ENCODE assay signal across 8 mouse cellular contexts in genomic region chr3:95903753-95904502, GRCm38 (mm10). TPM values are rescaled to one million over a fixed set of nuclear protein-coding genes. Genes with fewer than 3 reads are reported as not detected.
DNase-seq lines count a peak whose midpoint lies in the region; ATAC-seq and TF ChIP-seq lines count a peak whose summit lies in the region.

No protein-coding gene starts in this region.

- H3K27me3 ChIP-seq in limb, embryonic 11.5 days (ENCODE audit: control insufficient read depth, insufficient read depth, low read length), result no peaks in the 10 kb centered on the region
- H3K27me3 ChIP-seq in neural tube, embryonic 15.5 days (replicated peaks), result peaks cover 18% of the 10 kb centered on the region

- ATAC-seq in limb, embryonic 11.5 days (ENCODE audit: insufficient number of reproducible peaks, low FRiP score, low TSS enrichment, low read depth), result peak; percentile 44; the same call in 1 of the 2 replicates
- no peak for ATAC-seq in neural tube, embryonic 15.5 days (ENCODE audit: low FRiP score)

- peak overlapping the region; percentile 90 for H3K4me2 ChIP-seq in limb, embryonic 11.5 days (ENCODE audit: low read depth, severe bottlenecking)
- peak overlapping the region; percentile 69 for H3K4me2 ChIP-seq in neural tube, embryonic 15.5 days

- H3K9ac ChIP-seq in limb, embryonic 11.5 days (ENCODE audit: low read length), result peak overlapping the region; percentile 72
- H3K9ac ChIP-seq in neural tube, embryonic 15.5 days (replicated peaks), result no peak overlapping the region

- peak overlapping the region; percentile 37 for H3K4me3 ChIP-seq in left cerebral cortex, adult 2 months
- H3K4me3 ChIP-seq in limb, embryonic 11.5 days (ENCODE audit: low read depth, low read length), result peak overlapping the region; percentile 45
- H3K4me3 ChIP-seq in neural tube, embryonic 15.5 days (replicated peaks), result peak overlapping the region; percentile 36

- H3K36me3 ChIP-seq in limb, embryonic 11.5 days (ENCODE audit: control insufficient read depth, insufficient read depth, low read length), result no peaks in the 10 kb centered on the region
- H3K36me3 ChIP-seq in neural tube, embryonic 15.5 days, result no peaks in the 10 kb centered on the region

- DNase-seq in left cerebral cortex, adult 2 months (ENCODE audit: extremely low spot score in 1 of 2, low spot score in 2 of 2), result no peak
- no peak for DNase-seq in left cerebral cortex, postnatal 10 days (ENCODE audit: extremely low spot score in 1 of 2, low spot score in 2 of 2)
- peak; percentile 39 to 41 for DNase-seq in heart, postnatal 10 days
- DNase-seq in limb, embryonic 11.5 days (ENCODE audit: low spot score), result peak; percentile 75
- no peak for DNase-seq in cerebellum, adult 11 months
- DNase-seq in layer of hippocampus, adult 11-12 months (ENCODE audit: low spot score), result no peak
- no peak for DNase-seq in urinary bladder, postnatal 25 days (ENCODE audit: low spot score)

- intact Hi-C loops in left cerebral cortex, adult 2 months (cut with DNase I), result no loop called here
- intact Hi-C loops in left cerebral cortex, postnatal 10 days (cut with DNase I), result no loop called here
- intact Hi-C loops in heart, postnatal 10 days (cut with DNase I), result no loop called here

- no peak for TF ChIP-seq CTCF in left cerebral cortex, adult 2 months (IDR thresholded peaks at IDR 0.05)

- no peaks in the 10 kb centered on the region for H3K9me3 ChIP-seq in limb, embryonic 11.5 days (ENCODE audit: control insufficient read depth, low read length)
- no peaks in the 10 kb centered on the region for H3K9me3 ChIP-seq in neural tube, embryonic 15.5 days (replicated peaks)

- peak overlapping the region; percentile 60 for H3K27ac ChIP-seq in left cerebral cortex, adult 2 months
- peak overlapping the region; percentile 76; the same call in 1 of the 2 replicates for H3K27ac ChIP-seq in limb, embryonic 11.5 days (replicated peaks; ENCODE audit: low read depth, low read length)
- no peak overlapping the region for H3K27ac ChIP-seq in neural tube, embryonic 15.5 days (replicated peaks)

- WGBS in limb, embryonic 11.5 days, result under 1% methylated on average over 15 of the region's 15 CpGs
- 2% methylated on average over 15 of the region's 15 CpGs for WGBS in neural tube, embryonic 15.5 days

- peaks cover 4% of the 10 kb centered on the region for H3K4me1 ChIP-seq in limb, embryonic 11.5 days (ENCODE audit: control insufficient read depth, insufficient read depth, low read length)
- peaks cover 34% of the 10 kb centered on the region for H3K4me1 ChIP-seq in neural tube, embryonic 15.5 days

RNA-seq across cellular contexts. Expression of gene Car14, which starts 0.6 kb away (rescaled TPM):
- total RNA-seq in left cerebral cortex, adult 2 months (2021), result 1 to 10 TPM; 6.8 to 8.2 TPM
- total RNA-seq in left cerebral cortex, postnatal 10 days (2021), result 1 to 10 TPM; 1.7 to 3.2 TPM
- total RNA-seq in heart, postnatal 10 days (2021), result 100 to 1,000 TPM; 142 to 150 TPM
- polyA plus RNA-seq in limb, embryonic 11.5 days (2014; fragmentation: Nextera tagmentation; extraction: Ambion mirVana), result 128 and 129 TPM in 2 replicates
- polyA plus RNA-seq in neural tube, embryonic 15.5 days (2015; fragmentation: Nextera tagmentation; extraction: Ambion mirVana), result 1.3 and 1.8 TPM in 2 replicates

RNA-seq across cellular contexts. Expression of gene Aph1a, which starts 10.2 kb away (rescaled TPM):
- 10 to 100 TPM; 68.2 to 72.9 TPM for total RNA-seq in left cerebral cortex, adult 2 months (2021)
- 10 to 100 TPM; 88.4 to 92.6 TPM for total RNA-seq in left cerebral cortex, postnatal 10 days (2021)
- 100 to 1,000 TPM; 147 to 151 TPM for total RNA-seq in heart, postnatal 10 days (2021)
- 26.1 and 27.3 TPM in 2 replicates for polyA plus RNA-seq in limb, embryonic 11.5 days (2014; fragmentation: Nextera tagmentation; extraction: Ambion mirVana)
- polyA plus RNA-seq in neural tube, embryonic 15.5 days (2015; fragmentation: Nextera tagmentation; extraction: Ambion mirVana), result 31.0 and 39.5 TPM in 2 replicates

RNA-seq across cellular contexts. Expression of gene BC028528, which starts 12.1 kb away (rescaled TPM):
- 1 to 10 TPM; 3.3 to 5.4 TPM for total RNA-seq in left cerebral cortex, adult 2 months (2021)
- total RNA-seq in left cerebral cortex, postnatal 10 days (2021), result 1 to 10 TPM; 8.1 to 9.1 TPM
- total RNA-seq in heart, postnatal 10 days (2021), result 10 to 100 TPM; 26.1 to 38.7 TPM
- 6.7 and 7.5 TPM in 2 replicates for polyA plus RNA-seq in limb, embryonic 11.5 days (2014; fragmentation: Nextera tagmentation; extraction: Ambion mirVana)
- 23.8 and 25.3 TPM in 2 replicates for polyA plus RNA-seq in neural tube, embryonic 15.5 days (2015; fragmentation: Nextera tagmentation; extraction: Ambion mirVana)

RNA-seq across cellular contexts. Expression of gene Ciart, which starts 21.9 kb away (rescaled TPM):
- total RNA-seq in left cerebral cortex, adult 2 months (2021), result 10 to 100 TPM; 15.9 to 23.8 TPM
- total RNA-seq in left cerebral cortex, postnatal 10 days (2021), result 10 to 100 TPM in 1 of 2 experiments, 1 to 10 TPM in 1; 9.4 to 11.4 TPM
- total RNA-seq in heart, postnatal 10 days (2021), result 1 to 10 TPM; 2.2 to 2.9 TPM
- 7.1 and 7.5 TPM in 2 replicates for polyA plus RNA-seq in limb, embryonic 11.5 days (2014; fragmentation: Nextera tagmentation; extraction: Ambion mirVana)
- polyA plus RNA-seq in neural tube, embryonic 15.5 days (2015; fragmentation: Nextera tagmentation; extraction: Ambion mirVana), result 4.3 and 4.5 TPM in 2 replicates

RNA-seq across cellular contexts. Expression of gene Anp32e, which starts 25.1 kb away (rescaled TPM):
- 10 to 100 TPM; 82.7 to 98.9 TPM for total RNA-seq in left cerebral cortex, adult 2 months (2021)
- total RNA-seq in left cerebral cortex, postnatal 10 days (2021), result 100 to 1,000 TPM; 104 to 106 TPM
- total RNA-seq in heart, postnatal 10 days (2021), result 100 to 1,000 TPM; 102 to 109 TPM
- polyA plus RNA-seq in limb, embryonic 11.5 days (2014; fragmentation: Nextera tagmentation; extraction: Ambion mirVana), result 125 and 151 TPM in 2 replicates
- polyA plus RNA-seq in neural tube, embryonic 15.5 days (2015; fragmentation: Nextera tagmentation; extraction: Ambion mirVana), result 99.6 and 157 TPM in 2 replicates

Comparison
In these comparisons a context has a peak if more than half of its experiments do, and no peak if none do; other contexts are left out.
1. DNase-seq: peak in heart, postnatal 10 days (2 of 2) and limb, embryonic 11.5 days (single experiment); none in left cerebral cortex, adult 2 months (0 of 2), left cerebral cortex, postnatal 10 days (0 of 2), cerebellum, adult 11 months (single experiment), layer of hippocampus, adult 11-12 months (single experiment) and urinary bladder, postnatal 25 days (single experiment).
2. RNA of gene Car14, which starts 0.6 kb away (total RNA-seq): 142 to 150 TPM in heart, postnatal 10 days; 6.8 to 8.2 TPM in left cerebral cortex, adult 2 months and 1.7 to 3.2 TPM in left cerebral cortex, postnatal 10 days; every median in the first group is over 10 times any median in the second.
3. Peak in every context shown above with its lines, with median percentiles within 50 percentile points of each other: H3K4me3 ChIP-seq.